Mouse (Mus musculus) forebrain, embryonic 16.5 days (tissue): ENCODE data around the gene Wipf2. TPM values are rescaled to one million over a fixed set of nuclear protein-coding genes. Genes with fewer than 3 reads are reported as not detected.

Experiments used
- ATAC-seq: fragments of 200-750 bp; cut with Nextera tagmentation; 2 replicates; pipeline ENCODE4 v1.8.0; 2017; ENCODE audit warnings: mild to moderate bottlenecking, moderate library complexity
- H3K27ac ChIP-seq: fragments of 300-500 bp; sonication (generic); 2 replicates; pipeline ENCODE4 v1.5.1; 2014; ENCODE audit warnings: low read length, control low read depth
- H3K27me3 ChIP-seq: fragments of 300-500 bp; sonication (generic); replicated peaks from 2 replicates; pipeline ENCODE4 v1.6.1; 2014; ENCODE audit warnings: low read length; ENCODE audit not compliant: control insufficient read depth, insufficient read depth
- H3K36me3 ChIP-seq: fragments of 300-500 bp; sonication (generic); 2 replicates; pipeline ENCODE4 v1.6.1; 2014; ENCODE audit not compliant: control insufficient read depth, insufficient read depth
- H3K4me1 ChIP-seq: fragments of 300-500 bp; sonication (generic); replicated peaks from 2 replicates; pipeline ENCODE4 v1.6.1; 2014; ENCODE audit warnings: low read length; ENCODE audit not compliant: control insufficient read depth, insufficient read depth
- H3K4me2 ChIP-seq: fragments of 300-500 bp; sonication (generic); 2 replicates; pipeline ENCODE4 v1.6.1; 2014; ENCODE audit warnings: mild to moderate bottlenecking, low read length, control low read depth
- H3K4me3 ChIP-seq: fragments of 300-500 bp; sonication (generic); replicated peaks from 2 replicates; pipeline ENCODE4 v1.5.1; 2014; ENCODE audit warnings: mild to moderate bottlenecking, low read length, control low read depth
- H3K9ac ChIP-seq: fragments of 300-500 bp; sonication (generic); replicated peaks from 2 replicates; pipeline ENCODE4 v1.6.1; 2014; ENCODE audit warnings: low read depth, low read length, control low read depth
- H3K9me3 ChIP-seq: fragments of 300-500 bp; sonication (generic); 2 replicates; pipeline ENCODE4 v1.6.1; 2016; ENCODE audit warnings: low read length; ENCODE audit not compliant: control insufficient read depth
- WGBS: fragments of 180-500 bp; shearing (Covaris S2); extraction: QIAGEN DNeasy Blood & Tissue Kit; methylation state at CpG from one replicate; pipeline ENCODE4 v1.1.7; 2014; 5-methylcytosine and 5-hydroxymethylcytosine counted together
- polyA plus RNA-seq: library from polyadenylated mRNA; unstranded; fragments of >200 nt; fragmentation: Nextera tagmentation; extraction: Ambion mirVana; gene quantifications from 2 replicates; pipeline ENCODE4 v1.2.1, GENCODE M21; 2015

Wipf2 gene
- polyA plus RNA-seq, 1 experiment from 2014 or later, result 5.1 TPM

DNA sequence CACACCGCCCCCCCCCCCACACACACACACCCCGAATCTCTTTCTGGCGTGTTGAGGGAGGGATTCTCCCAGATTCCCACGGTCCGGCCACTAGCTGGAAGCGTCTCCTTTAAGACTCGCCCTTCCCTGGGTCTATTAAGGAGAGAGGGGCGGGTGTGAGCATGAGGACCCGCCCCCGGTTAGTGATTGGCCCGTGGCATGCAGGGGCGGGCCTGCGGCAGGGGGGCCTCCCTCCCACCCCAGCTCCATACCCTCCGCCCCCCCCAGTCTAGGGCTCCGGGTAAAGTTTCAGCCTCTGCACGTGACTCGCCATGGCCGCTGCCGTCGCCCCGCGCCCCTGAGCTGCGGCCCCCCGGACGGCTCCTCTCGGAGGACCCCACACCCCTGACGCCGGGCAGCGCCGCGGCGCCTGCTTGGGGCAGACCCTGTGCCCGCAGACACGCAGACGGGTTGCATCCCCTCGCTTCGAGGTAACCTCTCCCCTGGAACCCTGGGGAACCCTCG lies 74.0 kb downstream of the Wipf2 start:
- no peaks in the 10 kb centered on the region for H3K9me3 ChIP-seq
- peak overlapping the region; percentile 66 for H3K4me3 ChIP-seq
- H3K4me1 ChIP-seq, result peaks cover 63% of the 10 kb centered on the region
- 0% methylated on average over 37 of the region's 38 CpGs for WGBS
- H3K4me2 ChIP-seq, result peak overlapping the region; percentile 98
- peaks cover 9% of the 10 kb centered on the region; the same call in 1 of the 2 replicates for H3K27me3 ChIP-seq
- no peak overlapping the region; the same call in 1 of the 2 replicates for H3K27ac ChIP-seq
- ATAC-seq, result peak; percentile 92
- peak overlapping the region; percentile 62 for H3K9ac ChIP-seq
- H3K36me3 ChIP-seq, result no peaks in the 10 kb centered on the region

DNA sequence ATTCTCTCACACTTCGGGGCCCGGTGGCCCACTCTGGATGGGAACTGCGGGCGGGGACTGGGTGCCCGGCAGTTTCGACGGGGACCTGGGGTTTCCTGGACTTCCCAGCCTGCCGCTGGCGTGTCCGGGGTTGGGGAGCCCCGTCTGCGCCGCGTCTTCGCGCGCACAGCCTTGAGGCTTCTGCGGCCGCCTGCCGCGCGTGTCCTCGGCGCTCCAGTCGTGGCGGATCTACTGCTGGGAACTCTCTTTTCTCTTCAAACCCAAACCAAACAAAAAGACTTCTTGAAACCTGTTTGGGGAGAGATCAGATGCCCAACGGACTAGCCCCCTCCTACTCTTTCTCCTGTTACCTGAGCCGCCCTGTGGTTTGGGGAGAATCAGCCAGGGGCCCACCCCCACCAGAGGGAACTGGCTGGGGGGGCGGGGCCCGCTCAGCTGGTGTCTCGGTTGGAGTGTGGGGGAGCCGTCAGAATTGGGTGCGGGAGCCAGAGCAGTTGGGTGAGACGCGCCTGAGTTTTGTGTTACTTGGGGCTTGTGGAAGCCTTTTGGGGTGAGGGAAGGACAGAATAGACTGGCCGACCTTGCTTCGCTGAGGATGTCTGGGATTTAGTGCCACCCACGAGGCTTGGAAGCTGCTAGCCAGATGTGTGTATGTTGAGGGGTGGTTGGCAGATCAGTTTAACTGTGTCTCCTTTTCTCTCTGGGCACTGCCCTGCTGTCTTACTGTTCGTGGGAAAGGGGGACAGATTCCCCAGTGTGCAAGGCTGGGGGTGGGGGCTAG lies 74.7 kb downstream of the Wipf2 start:
- Histone ChIP-seq H3K9ac (peak overlapping the region; percentile 62), H3K36me3 (no peaks in the 10 kb centered on the region), H3K27ac (no peak overlapping the region; the same call in 1 of the 2 replicates), H3K4me1 (peaks cover 62% of the 10 kb centered on the region), H3K4me3 (peak overlapping the region; percentile 66), H3K4me2 (peak overlapping the region; percentile 98), H3K9me3 (no peaks in the 10 kb centered on the region), H3K27me3 (peaks cover 9% of the 10 kb centered on the region; the same call in 1 of the 2 replicates)
- WGBS, result under 1% methylated on average over 39 of the region's 39 CpGs
- peak; percentile 3 for ATAC-seq

DNA sequence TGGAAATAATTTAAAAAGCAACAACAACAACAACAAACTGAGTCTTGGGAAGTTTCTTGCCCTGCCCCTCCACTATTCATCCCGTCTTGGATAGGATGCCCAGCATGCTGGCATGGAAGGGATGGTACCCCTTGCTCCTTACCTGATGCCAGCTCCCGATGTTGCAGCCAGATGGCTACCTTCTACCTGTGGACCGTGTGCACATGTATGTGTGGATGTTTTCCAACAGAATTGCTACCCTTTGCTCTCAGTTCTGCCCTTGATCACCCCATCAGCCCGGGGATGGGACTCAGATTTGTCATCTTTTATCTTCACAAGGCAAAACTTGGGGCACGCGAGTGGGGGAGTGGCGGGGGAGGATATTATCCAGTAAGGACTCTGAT lies 75.3 kb downstream of the Wipf2 start:
- WGBS, result 46% methylated on average over 7 of the region's 7 CpGs

DNA sequence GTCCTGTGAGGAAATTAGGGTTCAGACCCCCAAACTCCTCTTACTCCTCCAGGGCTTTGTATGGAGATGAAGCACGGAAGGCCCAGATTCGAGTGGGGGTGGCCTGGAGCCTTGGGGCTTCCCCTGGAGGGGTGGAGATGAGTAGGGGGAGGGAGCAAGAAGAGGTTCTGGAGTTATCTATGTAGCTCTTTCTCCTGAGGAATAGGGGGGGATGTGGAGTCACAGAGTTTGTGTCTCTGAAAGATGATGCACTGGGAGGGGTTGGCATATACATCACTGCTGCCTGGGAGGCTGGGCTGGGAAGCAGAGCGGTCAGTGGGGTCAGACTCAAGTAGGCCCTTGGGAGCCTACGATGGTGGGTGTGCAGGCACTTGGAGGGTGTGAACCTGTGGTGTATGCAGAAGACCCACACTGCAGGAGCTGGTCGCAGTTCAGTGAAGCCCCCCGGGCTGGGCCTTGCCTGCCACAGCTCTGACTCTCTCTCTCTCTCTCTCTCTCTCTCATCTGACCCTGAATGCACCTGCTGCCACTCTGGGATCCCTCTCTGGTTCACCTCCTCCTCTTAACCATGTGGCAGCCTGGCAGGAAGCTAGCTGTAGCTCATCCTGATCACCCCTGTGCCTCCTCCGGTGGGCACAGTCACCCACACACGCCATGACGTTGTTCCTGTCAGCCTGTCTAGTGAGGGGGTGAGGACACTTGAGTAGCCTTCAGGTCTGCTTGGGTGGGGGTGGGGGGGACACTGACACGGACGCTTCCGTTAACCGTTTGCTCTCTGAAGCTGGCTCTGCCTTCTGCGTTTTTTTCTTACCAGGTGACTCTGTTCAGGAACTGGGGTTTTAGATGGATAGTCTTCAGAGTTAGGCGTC lies 75.9 kb downstream of the Wipf2 start:
- no peak overlapping the region for H3K9ac ChIP-seq
- H3K36me3 ChIP-seq, result no peaks in the 10 kb centered on the region
- H3K27ac ChIP-seq, result no peak overlapping the region
- H3K4me1 ChIP-seq, result peaks cover 73% of the 10 kb centered on the region
- WGBS, result 68% methylated on average over 15 of the region's 15 CpGs
- H3K4me2 ChIP-seq, result no peak overlapping the region
- no peak for ATAC-seq
- no peak overlapping the region for H3K4me3 ChIP-seq
- H3K27me3 ChIP-seq, result peaks cover 9% of the 10 kb centered on the region; the same call in 1 of the 2 replicates
- no peaks in the 10 kb centered on the region for H3K9me3 ChIP-seq

More for the DNA sequence above, 75.3 kb downstream of the Wipf2 start:
- no peak overlapping the region for H3K27ac ChIP-seq
- no peak overlapping the region for H3K4me3 ChIP-seq
- H3K9ac ChIP-seq, result no peak overlapping the region
- no peak overlapping the region; the same call in 1 of the 2 replicates for H3K4me2 ChIP-seq
- H3K4me1 ChIP-seq, result peaks cover 66% of the 10 kb centered on the region
- peaks cover 9% of the 10 kb centered on the region; the same call in 1 of the 2 replicates for H3K27me3 ChIP-seq
- no peaks in the 10 kb centered on the region for H3K36me3 ChIP-seq
- H3K9me3 ChIP-seq, result no peaks in the 10 kb centered on the region
- no peak for ATAC-seq

DNA sequence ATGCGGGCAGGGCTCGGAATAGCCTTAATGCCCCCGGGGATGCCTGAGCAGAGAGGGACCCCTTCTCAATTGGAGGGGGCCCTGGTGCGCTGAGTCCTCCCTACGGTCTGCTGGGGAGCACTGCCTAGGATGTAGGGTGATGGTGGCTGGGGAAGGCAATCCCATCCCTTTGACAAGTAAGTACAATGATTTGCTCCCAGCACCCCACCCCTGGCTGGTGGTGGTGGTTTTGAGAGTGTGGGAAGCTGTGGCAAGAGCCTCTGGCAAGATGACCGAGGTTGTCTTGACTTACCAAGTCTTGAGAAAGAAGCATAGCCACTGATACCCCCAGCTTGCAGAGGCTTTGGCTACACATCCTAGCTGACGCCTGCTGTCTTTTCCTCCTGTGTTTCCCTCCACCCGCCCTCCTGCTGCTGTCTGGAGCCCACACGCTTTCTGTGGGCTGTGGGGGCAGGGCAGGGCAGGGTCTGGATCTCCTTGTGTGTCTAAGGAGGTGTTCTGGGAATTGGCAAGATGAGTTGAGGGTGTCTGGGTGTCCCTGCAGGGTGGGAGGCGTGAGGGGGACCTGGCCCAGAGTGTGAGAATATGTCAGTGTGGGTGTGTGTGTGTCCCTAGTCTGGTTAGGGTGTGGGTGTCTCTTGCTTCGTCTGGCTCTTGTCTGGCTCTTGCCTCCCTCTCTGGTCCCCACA lies 76.7 kb downstream of the Wipf2 start:
- no peak for ATAC-seq
- H3K9me3 ChIP-seq, result no peaks in the 10 kb centered on the region
- H3K4me2 ChIP-seq, result no peak overlapping the region
- peaks cover 79% of the 10 kb centered on the region for H3K4me1 ChIP-seq
- H3K9ac ChIP-seq, result no peak overlapping the region
- H3K27me3 ChIP-seq, result peaks cover 9% of the 10 kb centered on the region; the same call in 1 of the 2 replicates
- no peaks in the 10 kb centered on the region for H3K36me3 ChIP-seq
- H3K4me3 ChIP-seq, result no peak overlapping the region
- H3K27ac ChIP-seq, result no peak overlapping the region
- 51% methylated on average over 11 of the region's 11 CpGs for WGBS

DNA sequence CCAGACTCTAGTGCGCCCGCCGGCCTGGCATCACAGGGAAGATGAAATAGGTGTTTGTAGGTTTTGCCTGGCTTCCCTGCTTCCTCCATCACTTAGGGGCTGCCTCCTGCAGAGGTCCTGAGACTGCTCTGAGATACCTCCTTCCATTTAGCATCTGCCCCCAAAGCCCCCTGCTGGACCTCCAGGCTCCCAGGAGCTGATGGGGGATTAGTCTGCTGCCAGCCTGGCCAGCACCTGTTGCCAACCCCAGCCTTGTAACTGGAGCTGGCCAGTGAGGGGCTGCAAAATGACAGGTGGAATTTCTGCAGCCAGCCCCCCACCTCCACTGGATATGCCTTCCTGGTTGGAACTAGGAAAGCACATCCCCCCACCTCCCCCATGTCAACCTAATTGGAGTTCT lies 77.3 kb downstream of the Wipf2 start:
- H3K27ac ChIP-seq, result peak overlapping the region; percentile 86
- H3K4me3 ChIP-seq, result no peak overlapping the region; the same call in 1 of the 2 replicates
- H3K9ac ChIP-seq, result no peak overlapping the region
- ATAC-seq, result no peak
- WGBS, result 26% methylated on average over 3 of the region's 3 CpGs
- peaks cover 79% of the 10 kb centered on the region for H3K4me1 ChIP-seq
- no peaks in the 10 kb centered on the region for H3K36me3 ChIP-seq
- peaks cover 6% of the 10 kb centered on the region; the same call in 1 of the 2 replicates for H3K27me3 ChIP-seq
- peak overlapping the region; percentile 90 for H3K4me2 ChIP-seq
- H3K9me3 ChIP-seq, result no peaks in the 10 kb centered on the region

DNA sequence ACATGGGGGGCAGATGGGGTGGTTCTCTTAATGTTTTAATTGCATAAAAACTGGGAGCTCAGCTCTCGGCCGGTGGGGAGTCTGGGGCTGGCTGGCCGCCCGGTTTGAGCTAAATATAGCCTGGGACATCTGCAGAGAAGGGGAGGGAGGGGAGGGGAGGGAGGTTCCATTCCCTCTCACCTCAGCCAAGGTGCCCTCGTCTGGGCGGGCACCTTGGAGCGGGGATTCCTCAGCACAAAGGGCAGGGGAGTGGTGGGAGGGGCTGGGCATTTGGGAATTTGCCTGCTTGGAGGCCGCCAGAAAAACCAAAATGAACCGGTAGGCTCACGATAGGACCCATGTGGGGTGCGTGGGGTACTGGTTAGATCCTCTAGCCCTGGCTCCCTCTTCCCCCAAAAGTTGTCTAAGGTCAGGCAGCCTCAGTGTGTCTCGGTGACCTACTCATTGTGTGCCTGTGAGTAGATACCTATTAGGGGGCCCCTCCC lies 77.9 kb downstream of the Wipf2 start:
- Histone ChIP-seq H3K9ac (peak overlapping the region; percentile 65), H3K4me2 (peak overlapping the region; percentile 90), H3K4me1 (peaks cover 73% of the 10 kb centered on the region), H3K36me3 (no peaks in the 10 kb centered on the region), H3K4me3 (peak overlapping the region; percentile 54), H3K9me3 (no peaks in the 10 kb centered on the region), H3K27ac (peak overlapping the region; percentile 86), H3K27me3 (no peaks in the 10 kb centered on the region)
- 2% methylated on average over 12 of the region's 12 CpGs for WGBS
- 0 out of 2 replicates have a peak, but pooled peaks have one; percentile 1 for ATAC-seq

DNA sequence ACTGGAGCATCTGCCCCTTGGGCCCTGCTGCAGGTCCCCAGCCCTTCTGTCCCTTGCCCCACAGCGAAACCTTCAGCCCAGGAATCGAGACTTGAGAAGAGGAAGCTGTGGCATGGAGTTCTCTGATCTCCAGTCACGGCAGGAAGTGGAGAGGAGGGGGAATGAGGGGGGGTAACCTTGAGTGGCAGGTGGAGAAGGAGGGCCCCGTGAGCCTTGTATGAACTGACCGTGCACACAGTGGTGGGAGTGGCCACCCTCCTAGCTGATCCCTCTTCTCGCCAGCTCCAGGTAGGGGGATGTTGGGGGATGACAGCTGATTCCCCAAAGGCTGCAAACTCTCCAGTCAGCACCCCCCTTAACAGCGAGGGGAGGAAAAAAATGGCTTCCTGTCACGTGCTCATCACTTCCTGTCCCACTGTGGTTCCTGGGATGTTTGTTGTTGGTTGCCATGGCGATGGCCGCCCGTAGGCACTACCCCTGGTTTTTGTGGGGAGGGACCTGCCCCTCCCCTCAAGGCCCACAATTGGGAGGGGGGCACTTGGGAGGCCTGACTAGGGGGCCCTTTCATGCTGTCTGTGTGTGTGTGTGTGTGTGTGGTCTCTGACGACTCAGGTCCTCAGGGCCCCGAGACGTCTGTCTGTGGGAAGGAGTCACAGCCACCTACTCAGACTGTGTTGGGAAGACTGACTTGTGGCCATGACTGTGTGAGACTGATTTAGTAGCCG lies 78.5 kb downstream of the Wipf2 start:
- peaks cover 67% of the 10 kb centered on the region for H3K4me1 ChIP-seq
- WGBS, result 1% methylated on average over 15 of the region's 15 CpGs
- H3K27ac ChIP-seq, result peak overlapping the region; percentile 86
- H3K36me3 ChIP-seq, result no peaks in the 10 kb centered on the region
- no peaks in the 10 kb centered on the region for H3K9me3 ChIP-seq
- H3K9ac ChIP-seq, result peak overlapping the region; percentile 65
- no peaks in the 10 kb centered on the region for H3K27me3 ChIP-seq
- H3K4me2 ChIP-seq, result peak overlapping the region; percentile 90
- peak; percentile 57 for ATAC-seq
- peak overlapping the region; percentile 54 for H3K4me3 ChIP-seq
